Mouse (Mus musculus): ENCODE measurements around the gene Dock10. TPM values are rescaled to one million over a fixed set of nuclear protein-coding genes. Genes with fewer than 3 reads are reported as not detected.

Dock10 gene
- total and polyA plus RNA-seq, 2 experiments from 2014 or later = 1.2 to 5.2 TPM

- Histone ChIP-seq H3K9me3 (replicated peaks; ENCODE audit: control insufficient read depth, low read length) (no peaks in the 10 kb centered on the region), H3K9ac (replicated peaks; ENCODE audit: low read depth, low read length) (no peak overlapping the region), H3K36me3 (replicated peaks; ENCODE audit: control insufficient read depth, insufficient read depth, low read length) (no peaks in the 10 kb centered on the region), H3K4me2 (ENCODE audit: low read depth, low read length) (no peak overlapping the region), H3K4me3 (ENCODE audit: low read depth, low read length) (no peak overlapping the region), H3K4me1 (ENCODE audit: control insufficient read depth, insufficient read depth) (no peaks in the 10 kb centered on the region), H3K27me3 (ENCODE audit: control insufficient read depth, insufficient read depth, low read length) (no peaks in the 10 kb centered on the region), H3K27ac (ENCODE audit: low read depth) (no peak overlapping the region)
- WGBS = 72% methylated on average over 5 of the region's 5 CpGs
- ATAC-seq (ENCODE audit: insufficient read depth, low read depth) (no peak), DNase-seq (ENCODE audit: low spot score) (no peak)
- no peak for TF ChIP-seq CTCF (IDR thresholded peaks at IDR 0.05; ENCODE audit: low read depth)
- TF ChIP-seq EP300 (IDR thresholded peaks at IDR 0.05; ENCODE audit: low read depth) = no peak
Measured at GRCm38 (mm10) chr1:80630179-80631149, 127.9 kb downstream of the Dock10 start.

GRCm38 (mm10) chr1:80628054-80628453 lies 130.3 kb downstream of the Dock10 start:
- TF ChIP-seq CTCF (IDR thresholded peaks at IDR 0.05; ENCODE audit: low read depth) (no peak), EP300 (IDR thresholded peaks at IDR 0.05; ENCODE audit: low read depth) (no peak)
- Histone ChIP-seq H3K4me3 (ENCODE audit: low read depth, low read length) (no peak overlapping the region), H3K36me3 (replicated peaks; ENCODE audit: control insufficient read depth, insufficient read depth, low read length) (no peaks in the 10 kb centered on the region), H3K27ac (ENCODE audit: low read depth) (no peak overlapping the region), H3K9me3 (replicated peaks; ENCODE audit: control insufficient read depth, low read length) (no peaks in the 10 kb centered on the region), H3K4me1 (ENCODE audit: control insufficient read depth, insufficient read depth) (no peaks in the 10 kb centered on the region), H3K4me2 (ENCODE audit: low read depth, low read length) (no peak overlapping the region), H3K27me3 (ENCODE audit: control insufficient read depth, insufficient read depth, low read length) (no peaks in the 10 kb centered on the region), H3K9ac (replicated peaks; ENCODE audit: low read depth, low read length) (no peak overlapping the region)
- DNase-seq (ENCODE audit: low spot score) = no peak
- no peak for ATAC-seq (ENCODE audit: insufficient read depth, low read depth)

- WGBS = 79% methylated on average over 4 of the region's 4 CpGs
Measured at GRCm38 (mm10) chr1:80626800-80627199, 131.5 kb downstream of the Dock10 start.

GRCm38 (mm10) chr1:80625371-80625770 lies 133.0 kb downstream of the Dock10 start:
- no peak overlapping the region for H3K4me3 ChIP-seq (ENCODE audit: low read depth, low read length)
- H3K27me3 ChIP-seq (ENCODE audit: control insufficient read depth, insufficient read depth, low read length) = no peaks in the 10 kb centered on the region
- TF ChIP-seq CTCF (IDR thresholded peaks at IDR 0.05; ENCODE audit: low read depth) (no peak), EP300 (IDR thresholded peaks at IDR 0.05; ENCODE audit: low read depth) (no peak)
- no peaks in the 10 kb centered on the region for H3K9me3 ChIP-seq (replicated peaks; ENCODE audit: control insufficient read depth, low read length)
- no peak for DNase-seq (ENCODE audit: low spot score)
- no peak overlapping the region for H3K27ac ChIP-seq (ENCODE audit: low read depth)
- no peaks in the 10 kb centered on the region for H3K36me3 ChIP-seq (replicated peaks; ENCODE audit: control insufficient read depth, insufficient read depth, low read length)
- no peaks in the 10 kb centered on the region for H3K4me1 ChIP-seq (ENCODE audit: control insufficient read depth, insufficient read depth)
- H3K4me2 ChIP-seq (ENCODE audit: low read depth, low read length) = no peak overlapping the region
- 62% methylated on average over 1 of the region's 1 CpGs for WGBS
- ATAC-seq (ENCODE audit: insufficient read depth, low read depth) = no peak
- no peak overlapping the region for H3K9ac ChIP-seq (replicated peaks; ENCODE audit: low read depth, low read length)

More at GRCm38 (mm10) chr1:80626800-80627199, 131.5 kb downstream of the Dock10 start:
- ATAC-seq (ENCODE audit: insufficient read depth, low read depth) = no peak
- Histone ChIP-seq H3K27ac (ENCODE audit: low read depth) (no peak overlapping the region), H3K4me3 (ENCODE audit: low read depth, low read length) (no peak overlapping the region), H3K4me2 (ENCODE audit: low read depth, low read length) (no peak overlapping the region), H3K27me3 (ENCODE audit: control insufficient read depth, insufficient read depth, low read length) (no peaks in the 10 kb centered on the region), H3K9me3 (replicated peaks; ENCODE audit: control insufficient read depth, low read length) (no peaks in the 10 kb centered on the region), H3K4me1 (ENCODE audit: control insufficient read depth, insufficient read depth) (no peaks in the 10 kb centered on the region), H3K36me3 (replicated peaks; ENCODE audit: control insufficient read depth, insufficient read depth, low read length) (no peaks in the 10 kb centered on the region), H3K9ac (replicated peaks; ENCODE audit: low read depth, low read length) (no peak overlapping the region)
- no peak for DNase-seq (ENCODE audit: low spot score)
- TF ChIP-seq EP300 (IDR thresholded peaks at IDR 0.05; ENCODE audit: low read depth) (no peak), CTCF (IDR thresholded peaks at IDR 0.05; ENCODE audit: low read depth) (no peak)

GRCm38 (mm10) chr1:80624552-80624951 lies 133.8 kb downstream of the Dock10 start:
- ATAC-seq (ENCODE audit: insufficient read depth, low read depth) (no peak), DNase-seq (ENCODE audit: low spot score) (no peak)
- no peaks in the 10 kb centered on the region for H3K36me3 ChIP-seq (replicated peaks; ENCODE audit: control insufficient read depth, insufficient read depth, low read length)
- no peak overlapping the region for H3K4me2 ChIP-seq (ENCODE audit: low read depth, low read length)
- no peaks in the 10 kb centered on the region for H3K9me3 ChIP-seq (replicated peaks; ENCODE audit: control insufficient read depth, low read length)
- 81% methylated on average over 4 of the region's 4 CpGs for WGBS
- no peak overlapping the region for H3K4me3 ChIP-seq (ENCODE audit: low read depth, low read length)
- H3K27me3 ChIP-seq (ENCODE audit: control insufficient read depth, insufficient read depth, low read length) = no peaks in the 10 kb centered on the region
- H3K4me1 ChIP-seq (ENCODE audit: control insufficient read depth, insufficient read depth) = no peaks in the 10 kb centered on the region
- TF ChIP-seq EP300 (IDR thresholded peaks at IDR 0.05; ENCODE audit: low read depth) (no peak), CTCF (IDR thresholded peaks at IDR 0.05; ENCODE audit: low read depth) (no peak)
- H3K27ac ChIP-seq (ENCODE audit: low read depth) = no peak overlapping the region
- H3K9ac ChIP-seq (replicated peaks; ENCODE audit: low read depth, low read length) = no peak overlapping the region

Measured in heart, postnatal 0 days (tissue).